Mouse (Mus musculus): ENCODE results near the gene Clybl. TPM values are rescaled to one million over a fixed set of nuclear protein-coding genes. Genes with fewer than 3 reads are reported as not detected.

Gene Clybl
- polyA plus RNA-seq, 1 experiment from 2014 or later = 17.5 TPM

DNA sequence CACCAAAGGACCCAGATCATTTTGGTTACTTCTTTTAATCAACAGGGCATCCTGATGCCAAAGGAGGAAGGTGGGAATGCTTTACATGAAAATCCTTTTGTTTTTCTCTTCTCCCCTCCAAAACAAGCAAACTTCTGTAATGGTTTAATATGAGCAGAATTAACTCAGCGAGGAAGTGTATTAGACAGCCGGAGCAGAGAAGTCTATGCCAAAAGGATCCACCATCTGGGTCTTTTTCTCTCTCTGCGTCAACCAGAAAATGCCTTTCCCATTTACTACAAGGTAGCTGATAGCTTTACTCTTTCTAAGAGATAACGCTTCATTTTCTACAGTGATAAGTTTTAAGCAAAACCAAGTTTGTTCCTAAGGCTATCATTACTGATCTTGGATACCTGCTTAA is 168.3 kb downstream of the Clybl start:
- ATAC-seq (ENCODE audit: low FRiP score, low read depth) = no peak
- no peaks in the 10 kb centered on the region for H3K27me3 ChIP-seq
- WGBS = 78% methylated on average over 4 of the region's 4 CpGs

DNA sequence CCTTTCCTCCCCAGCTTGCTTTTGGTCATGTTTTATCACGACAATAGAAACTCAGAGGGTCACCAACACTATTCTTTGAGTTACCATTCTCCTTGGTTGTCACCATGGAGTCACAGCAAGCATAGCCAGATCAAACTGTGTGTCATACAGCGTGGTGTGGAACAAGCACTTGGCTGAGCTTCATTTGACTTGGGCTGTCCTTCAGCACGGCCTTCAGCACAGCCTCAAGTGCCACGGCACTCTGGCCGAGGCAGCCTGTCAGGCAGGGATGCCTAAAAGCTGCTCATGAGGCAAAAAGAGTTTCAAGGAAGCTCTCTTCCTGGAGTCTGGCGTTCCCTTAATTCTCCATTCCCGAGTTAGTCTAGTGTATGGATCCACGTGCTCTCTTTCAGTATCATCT is 169.3 kb downstream of the Clybl start:
- WGBS = 76% methylated on average over 8 of the region's 8 CpGs
- H3K27me3 ChIP-seq = no peaks in the 10 kb centered on the region
- no peak overlapping the region for H3K9ac ChIP-seq
- no peaks in the 10 kb centered on the region for H3K36me3 ChIP-seq
- H3K4me1 ChIP-seq (replicated peaks) = no peaks in the 10 kb centered on the region; the same call in 1 of the 2 replicates
- ATAC-seq (ENCODE audit: low FRiP score, low read depth) = no peak
- H3K27ac ChIP-seq (replicated peaks) = no peak overlapping the region
- no peak overlapping the region for H3K4me2 ChIP-seq
- no peaks in the 10 kb centered on the region for H3K9me3 ChIP-seq
- H3K4me3 ChIP-seq = no peak overlapping the region

More for the DNA sequence above, 168.3 kb downstream of the Clybl start:
- Histone ChIP-seq H3K9me3 (no peaks in the 10 kb centered on the region), H3K27ac (replicated peaks) (no peak overlapping the region), H3K4me1 (replicated peaks) (no peaks in the 10 kb centered on the region; the same call in 1 of the 2 replicates), H3K4me3 (no peak overlapping the region), H3K4me2 (no peak overlapping the region), H3K36me3 (no peaks in the 10 kb centered on the region), H3K9ac (no peak overlapping the region)

DNA sequence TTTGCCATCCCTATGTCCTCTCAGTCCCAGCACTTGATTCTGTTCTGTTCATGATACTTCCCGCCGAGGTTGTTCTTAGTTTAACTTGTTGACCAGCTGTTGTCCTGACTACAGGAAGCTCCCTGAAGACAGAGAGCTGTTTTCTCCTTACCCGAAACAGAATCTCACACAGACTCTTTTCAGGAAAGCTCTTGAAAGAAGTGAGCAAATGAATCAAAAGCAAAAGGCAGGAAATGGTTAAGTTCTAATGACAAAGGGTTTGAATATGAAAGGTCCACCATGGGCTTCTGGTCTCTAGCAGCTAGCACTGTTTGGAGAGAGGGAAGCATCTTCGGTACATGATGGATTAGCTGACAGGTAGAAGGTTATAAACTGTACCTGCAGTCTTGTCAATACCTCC is 175.8 kb downstream of the Clybl start:
- no peak for ATAC-seq (ENCODE audit: low FRiP score, low read depth)
- H3K4me2 ChIP-seq = no peak overlapping the region
- H3K4me1 ChIP-seq (replicated peaks) = no peaks in the 10 kb centered on the region
- no peak overlapping the region for H3K9ac ChIP-seq
- no peaks in the 10 kb centered on the region for H3K27me3 ChIP-seq
- H3K36me3 ChIP-seq = no peaks in the 10 kb centered on the region
- H3K4me3 ChIP-seq = no peak overlapping the region
- WGBS = 87% methylated on average over 4 of the region's 4 CpGs
- no peak overlapping the region for H3K27ac ChIP-seq (replicated peaks)
- no peaks in the 10 kb centered on the region for H3K9me3 ChIP-seq

DNA sequence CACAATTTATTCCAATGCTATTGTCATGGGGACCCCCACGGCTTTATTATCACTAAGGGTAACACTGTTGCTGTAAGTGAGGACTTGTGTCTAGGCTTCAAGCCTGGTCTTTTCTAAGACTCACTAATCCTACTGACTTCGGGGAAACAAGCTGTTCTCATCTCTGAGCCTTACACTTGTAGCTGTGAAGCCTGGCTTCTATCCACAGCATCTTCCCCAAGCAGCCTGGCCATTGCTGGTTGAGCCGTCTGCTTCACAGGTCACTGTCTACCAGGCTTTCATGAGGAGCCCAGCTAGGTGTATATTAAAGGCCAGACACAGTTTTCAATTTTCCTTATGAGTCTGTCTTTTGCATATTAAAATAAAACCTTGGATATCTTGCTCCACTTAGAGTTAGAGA is 177.1 kb downstream of the Clybl start:
- Histone ChIP-seq H3K27me3 (no peaks in the 10 kb centered on the region), H3K27ac (replicated peaks) (no peak overlapping the region), H3K36me3 (no peaks in the 10 kb centered on the region), H3K9me3 (no peaks in the 10 kb centered on the region), H3K4me2 (no peak overlapping the region), H3K4me3 (no peak overlapping the region), H3K4me1 (replicated peaks) (no peaks in the 10 kb centered on the region), H3K9ac (no peak overlapping the region)
- no peak for ATAC-seq (ENCODE audit: low FRiP score, low read depth)
- WGBS = 76% methylated on average over 3 of the region's 3 CpGs

DNA sequence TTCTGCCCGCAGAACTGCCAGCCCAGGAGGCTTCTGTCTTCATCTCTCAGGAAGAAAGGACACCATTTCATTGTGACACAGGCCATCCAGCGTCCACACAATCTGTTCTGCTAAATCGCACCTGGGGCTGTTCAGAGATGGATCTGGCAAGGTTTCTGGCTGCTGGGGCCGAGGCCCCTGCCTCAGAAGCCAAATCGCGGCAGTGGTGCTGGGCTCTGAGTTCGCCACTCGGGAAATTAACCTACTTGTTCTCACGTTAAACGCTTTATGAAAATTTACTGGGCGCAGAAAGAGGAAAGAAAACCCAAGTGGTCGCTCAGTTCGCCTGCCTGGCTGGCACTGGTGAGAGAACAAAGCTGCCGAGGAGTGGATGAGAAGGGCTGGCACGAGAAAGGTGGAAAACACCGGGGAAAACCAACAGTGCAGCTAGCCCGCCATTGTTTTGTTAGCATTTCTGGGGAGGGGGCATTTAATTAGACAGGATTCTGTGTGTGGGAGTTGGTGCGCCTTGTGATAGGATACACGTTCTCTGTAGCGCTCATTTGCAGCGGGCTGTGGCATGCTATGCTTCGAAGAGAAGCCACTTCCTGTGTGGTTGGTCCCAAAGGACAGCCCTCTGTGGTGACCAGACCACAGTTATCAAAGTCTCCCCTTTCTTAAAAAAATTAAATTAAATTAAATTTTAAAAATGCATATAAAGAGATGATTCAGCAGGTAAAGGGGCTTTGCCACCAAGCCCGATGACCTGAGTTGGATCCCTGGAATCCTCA is 177.8 kb downstream of the Clybl start:
- H3K27me3 ChIP-seq = no peaks in the 10 kb centered on the region
- 62% methylated on average over 23 of the region's 23 CpGs for whole genome bisulfite sequencing
- H3K27ac ChIP-seq (replicated peaks) = no peak overlapping the region
- no peaks in the 10 kb centered on the region for H3K4me1 ChIP-seq (replicated peaks)
- ATAC-seq (ENCODE audit: low FRiP score, low read depth) = no peak; the same call in 1 of the 2 replicates
- H3K36me3 ChIP-seq = no peaks in the 10 kb centered on the region
- no peak overlapping the region for H3K9ac ChIP-seq
- no peaks in the 10 kb centered on the region for H3K9me3 ChIP-seq
- H3K4me2 ChIP-seq = 0 out of 2 replicates have a peak overlapping the region, but pooled peaks have one; percentile 10
- H3K4me3 ChIP-seq = no peak overlapping the region

DNA sequence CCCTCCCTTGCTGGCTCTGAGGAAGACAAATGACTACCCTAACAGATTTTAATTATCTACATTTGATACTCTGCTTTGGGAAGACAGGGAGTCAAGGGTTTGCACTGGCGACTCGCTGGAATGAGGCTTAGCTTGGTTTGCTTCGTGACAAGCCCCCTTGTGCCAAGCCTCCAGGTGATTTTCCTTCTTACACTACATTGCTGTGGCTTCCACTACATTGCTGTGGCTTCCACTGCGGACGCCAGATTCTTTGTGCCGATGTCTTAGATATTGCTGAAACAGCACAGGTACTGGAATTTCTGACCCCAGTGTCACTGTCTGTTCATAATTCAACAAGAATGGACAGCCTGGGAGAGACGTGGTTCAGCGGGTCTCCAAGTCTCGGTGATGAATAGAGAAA is 180.3 kb downstream of the Clybl start:
- H3K9me3 ChIP-seq = no peaks in the 10 kb centered on the region
- H3K36me3 ChIP-seq = no peaks in the 10 kb centered on the region
- H3K4me1 ChIP-seq (replicated peaks) = no peaks in the 10 kb centered on the region
- WGBS = 67% methylated on average over 9 of the region's 9 CpGs
- H3K9ac ChIP-seq = no peak overlapping the region
- H3K27me3 ChIP-seq = no peaks in the 10 kb centered on the region
- H3K4me2 ChIP-seq = no peak overlapping the region
- ATAC-seq (ENCODE audit: low FRiP score, low read depth) = no peak
- no peak overlapping the region for H3K4me3 ChIP-seq
- no peak overlapping the region for H3K27ac ChIP-seq (replicated peaks)

DNA sequence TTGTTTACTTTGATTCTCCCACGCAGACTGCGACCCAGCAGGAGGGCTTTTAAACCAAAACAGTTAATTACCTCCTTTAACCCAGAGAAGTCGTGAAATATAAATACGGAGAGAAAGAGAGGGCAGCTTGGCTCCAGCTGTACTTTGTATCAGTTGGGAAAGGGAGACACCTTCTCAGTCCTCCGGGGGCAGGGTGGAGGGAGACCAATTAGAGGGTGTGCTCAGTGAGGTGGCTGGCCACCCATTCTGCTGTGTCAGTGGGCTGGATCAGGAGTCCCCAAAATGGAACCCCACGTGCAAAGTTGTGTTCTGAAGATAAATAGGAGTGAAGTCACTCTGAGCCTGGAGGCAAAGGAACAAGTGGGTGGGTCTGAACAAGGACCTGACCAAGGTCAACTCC is 181.7 kb downstream of the Clybl start:
- 0 out of 2 replicates have a peak, but pooled peaks cover 4% of the 10 kb centered on the region for H3K4me1 ChIP-seq (replicated peaks)
- H3K4me3 ChIP-seq = no peak overlapping the region
- 30% methylated on average over 6 of the region's 6 CpGs for WGBS
- no peak for ATAC-seq (ENCODE audit: low FRiP score, low read depth)
- H3K36me3 ChIP-seq = no peaks in the 10 kb centered on the region
- no peak overlapping the region for H3K9ac ChIP-seq
- no peaks in the 10 kb centered on the region for H3K9me3 ChIP-seq
- no peaks in the 10 kb centered on the region; the same call in 1 of the 2 replicates for H3K27me3 ChIP-seq
- H3K4me2 ChIP-seq = no peak overlapping the region
- H3K27ac ChIP-seq (replicated peaks) = no peak overlapping the region

DNA sequence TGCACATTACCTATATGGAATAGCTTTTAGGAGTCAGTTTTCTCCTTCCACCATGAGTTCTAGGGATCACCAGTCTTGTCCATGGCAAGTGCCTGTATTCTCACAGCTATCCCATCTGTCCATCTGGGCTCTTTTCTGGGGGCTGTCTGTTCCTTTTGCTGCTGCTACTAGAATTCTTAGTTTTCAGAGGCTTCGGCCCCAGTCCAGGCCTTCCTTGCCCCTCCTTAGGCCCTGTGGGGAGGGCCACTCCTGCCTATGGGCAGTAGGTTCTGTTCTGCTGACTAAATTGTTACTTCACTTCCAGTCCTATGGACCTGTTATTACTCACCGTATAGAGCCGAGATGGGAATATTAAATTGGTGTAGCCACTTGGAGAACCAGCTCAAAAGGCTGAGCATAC is 182.5 kb downstream of the Clybl start:
- 95% methylated on average over 3 of the region's 3 CpGs for WGBS
- Histone ChIP-seq H3K4me2 (no peak overlapping the region), H3K4me1 (replicated peaks) (0 out of 2 replicates have a peak, but pooled peaks cover 4% of the 10 kb centered on the region), H3K27ac (replicated peaks) (no peak overlapping the region), H3K36me3 (no peaks in the 10 kb centered on the region), H3K27me3 (no peaks in the 10 kb centered on the region; the same call in 1 of the 2 replicates), H3K9me3 (no peaks in the 10 kb centered on the region), H3K9ac (no peak overlapping the region), H3K4me3 (no peak overlapping the region)
- no peak for ATAC-seq (ENCODE audit: low FRiP score, low read depth)

DNA sequence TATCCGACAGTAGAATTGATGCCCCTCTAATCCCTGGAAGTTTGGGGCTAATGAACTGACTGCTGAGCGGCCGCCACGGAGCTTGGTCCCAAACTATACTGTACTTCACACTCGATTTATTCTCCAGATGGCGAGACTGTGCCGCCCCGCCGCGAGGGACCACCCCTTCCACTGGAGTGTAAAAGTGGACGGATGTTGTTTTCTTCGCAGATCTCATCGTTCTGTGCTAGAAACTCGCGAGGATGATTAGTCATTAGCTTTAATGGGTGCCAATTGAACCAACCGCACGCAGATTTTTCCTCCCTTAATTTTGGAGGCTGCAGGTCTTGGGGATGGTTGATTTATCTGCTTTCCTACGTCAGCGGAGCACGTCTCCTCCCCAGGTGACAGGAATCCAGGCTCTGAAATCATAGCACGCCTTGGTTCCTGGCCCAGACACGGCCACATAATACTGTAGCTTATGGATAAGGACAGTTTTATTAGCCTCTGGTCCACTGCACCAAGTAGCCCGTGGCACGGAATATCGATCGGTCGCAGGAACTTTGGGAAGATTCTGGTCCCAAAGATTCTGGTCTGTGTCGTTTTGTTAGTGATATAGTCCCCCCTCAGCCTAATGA is 185.9 kb downstream of the Clybl start:
- Histone ChIP-seq H3K27me3 (peaks cover 8% of the 10 kb centered on the region), H3K4me1 (replicated peaks) (0 out of 2 replicates have a peak, but pooled peaks cover 4% of the 10 kb centered on the region), H3K27ac (replicated peaks) (peak overlapping the region; percentile 43), H3K9ac (no peak overlapping the region), H3K4me2 (peak overlapping the region; percentile 16), H3K9me3 (no peaks in the 10 kb centered on the region), H3K36me3 (no peaks in the 10 kb centered on the region), H3K4me3 (no peak overlapping the region)
- peak; percentile 81 for ATAC-seq (ENCODE audit: low FRiP score, low read depth)
- WGBS = 53% methylated on average over 28 of the region's 28 CpGs

DNA sequence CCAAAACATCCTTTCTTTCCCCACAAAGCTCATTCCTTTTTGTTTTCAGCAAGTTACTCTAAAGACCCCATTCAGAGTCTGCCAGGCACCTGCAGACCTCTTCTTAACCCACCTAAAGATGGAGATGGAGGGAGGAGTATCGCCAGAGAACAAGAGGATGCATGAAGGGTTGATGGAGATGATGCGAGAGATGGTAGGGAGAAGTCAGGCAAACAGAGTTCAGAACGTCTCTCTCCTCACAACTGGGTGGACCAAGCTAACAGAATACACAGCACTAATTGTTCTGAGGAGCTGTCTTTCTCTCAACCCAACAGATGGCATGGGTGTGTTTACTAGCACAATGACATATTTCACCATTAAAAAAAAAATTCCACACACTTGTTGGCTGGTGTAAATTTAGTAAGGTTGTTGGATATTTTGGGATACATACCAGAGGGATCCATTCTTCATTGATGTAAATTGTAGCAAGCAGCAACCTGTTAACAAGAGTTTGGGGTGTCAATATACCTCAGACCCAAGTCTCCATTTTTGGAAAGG is 186.4 kb downstream of the Clybl start:
- WGBS = 79% methylated on average over 3 of the region's 3 CpGs
- Histone ChIP-seq H3K36me3 (no peaks in the 10 kb centered on the region), H3K4me2 (peak overlapping the region; percentile 16), H3K4me3 (no peak overlapping the region), H3K9me3 (no peaks in the 10 kb centered on the region), H3K9ac (no peak overlapping the region), H3K27ac (replicated peaks) (peak overlapping the region; percentile 40), H3K4me1 (replicated peaks) (0 out of 2 replicates have a peak, but pooled peaks cover 4% of the 10 kb centered on the region), H3K27me3 (peaks cover 8% of the 10 kb centered on the region)
- ATAC-seq (ENCODE audit: low FRiP score, low read depth) = no peak

DNA sequence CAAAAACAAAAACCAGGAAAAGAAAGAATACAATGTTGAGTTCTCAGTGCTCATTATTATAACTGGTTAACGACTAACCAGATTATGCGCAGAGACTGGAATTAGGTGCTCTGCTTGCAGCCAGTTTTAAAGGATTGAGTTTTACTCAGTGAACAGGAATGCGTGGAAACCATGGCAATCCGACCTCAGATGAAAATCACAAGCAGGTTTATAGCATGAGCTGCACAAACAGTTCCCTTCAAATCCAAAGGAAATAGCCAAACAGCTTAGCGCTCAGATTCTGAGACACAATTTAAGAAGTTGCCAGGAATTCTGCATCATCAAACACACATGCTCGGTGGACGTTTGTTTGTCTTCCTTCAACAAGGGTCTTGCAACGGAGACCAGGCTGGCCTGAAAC is 187.0 kb downstream of the Clybl start:
- Histone ChIP-seq H3K9ac (no peak overlapping the region), H3K27ac (replicated peaks) (0 out of 2 replicates have a peak overlapping the region, but pooled peaks have one; percentile 40), H3K4me3 (no peak overlapping the region), H3K4me1 (replicated peaks) (peaks cover 7% of the 10 kb centered on the region), H3K36me3 (no peaks in the 10 kb centered on the region), H3K4me2 (no peak overlapping the region), H3K9me3 (no peaks in the 10 kb centered on the region), H3K27me3 (peaks cover 8% of the 10 kb centered on the region)
- no peak for ATAC-seq (ENCODE audit: low FRiP score, low read depth)
- 90% methylated on average over 8 of the region's 8 CpGs for WGBS

DNA sequence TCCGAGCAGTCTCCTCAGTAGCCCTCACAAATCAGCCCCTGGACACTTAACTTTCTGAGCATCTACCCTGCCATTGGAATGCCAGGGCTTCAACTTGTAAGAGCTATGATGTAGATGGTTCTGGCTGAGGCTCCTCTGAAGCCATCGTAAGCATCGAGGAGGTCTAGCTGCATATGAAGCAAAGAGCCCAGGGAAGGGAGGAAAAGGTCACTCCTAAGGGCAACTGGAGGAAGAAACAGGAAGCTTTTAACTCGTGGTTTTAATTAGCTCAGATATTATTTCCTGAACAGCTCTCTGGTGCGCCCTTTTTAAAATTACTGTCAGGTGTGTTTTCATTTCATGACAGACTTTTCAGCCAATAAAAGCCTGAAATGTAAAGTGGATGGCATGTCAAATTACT is 190.5 kb downstream of the Clybl start:
- ATAC-seq (ENCODE audit: low FRiP score, low read depth) = no peak
- Histone ChIP-seq H3K4me2 (no peak overlapping the region), H3K27ac (replicated peaks) (no peak overlapping the region), H3K36me3 (no peaks in the 10 kb centered on the region), H3K9me3 (no peaks in the 10 kb centered on the region), H3K9ac (no peak overlapping the region), H3K4me3 (no peak overlapping the region), H3K27me3 (peaks cover 24% of the 10 kb centered on the region), H3K4me1 (replicated peaks) (peaks cover 10% of the 10 kb centered on the region)
- WGBS = 59% methylated on average over 5 of the region's 5 CpGs
